Mouse (Mus musculus) c-Kit-positive CD71-positive TER-119-negative erythroid progenitor cells, embryonic 14.5 days (primary cell): ENCODE results near the gene Cldn18.

Experiments
- DNase-seq: peaks from one replicate; pipeline ENCODE4 v3.0.0-alpha.2; 2013; ENCODE audit warnings: low read depth

Gene Cldn18

GRCm38 (mm10) chr9:99685061-99685521 lies 32.0 kb downstream of the Cldn18 start:
- no peak for DNase-seq

GRCm38 (mm10) chr9:99681980-99682570 lies 35.0 kb downstream of the Cldn18 start:
- DNase-seq, result no peak

DNA sequence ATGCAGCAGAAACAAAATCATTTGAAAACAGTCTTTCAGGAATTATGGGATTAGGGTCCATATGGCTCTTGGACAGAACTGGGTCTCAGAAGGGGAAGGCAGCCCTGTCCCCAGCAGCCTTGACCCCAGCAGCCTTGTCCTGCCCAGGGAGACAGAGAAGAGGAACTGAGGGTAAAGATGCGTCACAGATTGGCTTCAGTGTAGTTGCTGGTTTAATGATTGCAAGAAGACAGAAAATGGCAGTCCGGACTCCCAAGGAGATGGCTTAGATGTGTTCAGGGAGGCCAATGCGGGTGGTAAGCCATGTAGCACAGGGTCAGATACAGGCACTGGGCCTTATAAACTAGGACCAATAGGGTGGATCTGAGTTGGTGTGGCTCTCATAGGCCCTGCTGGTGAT lies 41.4 kb downstream of the Cldn18 start:
- DNase-seq, result no peak

GRCm38 (mm10) chr9:99671603-99672002 lies 45.5 kb downstream of the Cldn18 start:
- no peak for DNase-seq

- no peak for DNase-seq
Measured at GRCm38 (mm10) chr9:99667596-99667995, 49.5 kb downstream of the Cldn18 start.

GRCm38 (mm10) chr9:99662887-99663286 lies 54.2 kb downstream of the Cldn18 start:
- no peak for DNase-seq

DNA sequence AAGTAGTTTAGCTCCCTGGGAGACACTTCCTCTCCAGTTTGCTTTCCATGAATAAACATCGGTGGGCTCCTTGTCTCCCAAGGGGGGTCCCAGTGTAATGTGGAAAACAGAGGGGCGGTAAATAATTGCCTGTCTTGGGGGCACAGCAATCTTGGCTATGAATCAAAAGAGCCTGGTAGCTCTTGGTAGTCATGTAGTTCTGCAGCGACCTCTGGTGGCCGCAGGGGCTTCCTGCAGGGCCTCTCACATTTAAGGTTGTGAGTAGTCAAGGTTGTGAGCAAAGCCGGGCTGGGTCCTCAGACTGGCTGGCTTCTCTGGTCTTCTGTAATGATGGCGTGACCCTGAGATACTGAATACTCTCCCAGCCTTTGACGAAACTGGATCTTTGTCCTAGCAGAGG lies 54.7 kb downstream of the Cldn18 start:
- peak; percentile 57 for DNase-seq

- no peak for DNase-seq
Measured at GRCm38 (mm10) chr9:99661606-99662166, 55.4 kb downstream of the Cldn18 start.

- DNase-seq, result no peak
Measured at GRCm38 (mm10) chr9:99660756-99661155, 56.3 kb downstream of the Cldn18 start.

DNA sequence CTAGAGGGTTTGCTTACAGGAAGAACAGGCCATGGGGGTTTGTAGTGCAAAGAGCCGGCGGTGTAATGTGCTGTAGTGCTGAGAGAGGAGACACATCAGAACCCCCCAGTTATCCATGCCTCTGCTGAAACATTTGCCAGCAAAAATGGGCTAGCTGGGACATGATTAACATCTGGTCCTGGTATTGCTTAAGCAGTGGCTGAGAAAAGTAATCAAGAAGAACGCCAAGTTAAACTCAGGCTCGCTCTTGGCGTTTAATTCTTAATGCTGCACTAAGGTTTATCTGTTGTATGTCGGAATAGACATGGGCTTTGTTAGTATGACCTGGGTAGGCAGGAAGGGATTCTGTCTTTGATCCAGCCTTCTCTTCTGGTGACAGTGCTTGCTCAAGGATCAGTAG lies 71.0 kb downstream of the Cldn18 start:
- DNase-seq, result no peak

DNA sequence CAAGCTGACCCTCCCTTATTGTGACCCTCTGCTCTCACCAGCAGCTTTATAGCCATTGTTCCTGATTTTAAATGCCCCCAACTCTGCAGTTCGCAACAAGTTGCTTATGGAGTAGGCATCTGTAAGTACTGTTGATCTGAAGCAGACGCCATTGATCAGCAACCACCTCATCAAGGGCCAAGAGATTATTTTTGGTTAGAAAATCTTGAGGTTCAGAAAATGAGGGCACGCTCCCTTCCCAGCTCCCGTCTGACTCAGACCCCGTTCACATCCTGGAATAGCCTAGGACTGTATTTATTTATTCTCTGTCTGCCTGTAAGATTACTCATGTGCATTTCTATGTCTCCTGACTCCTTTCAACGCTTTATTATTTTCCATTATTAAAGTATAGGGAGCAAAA lies 71.7 kb downstream of the Cldn18 start:
- no peak for DNase-seq

DNA sequence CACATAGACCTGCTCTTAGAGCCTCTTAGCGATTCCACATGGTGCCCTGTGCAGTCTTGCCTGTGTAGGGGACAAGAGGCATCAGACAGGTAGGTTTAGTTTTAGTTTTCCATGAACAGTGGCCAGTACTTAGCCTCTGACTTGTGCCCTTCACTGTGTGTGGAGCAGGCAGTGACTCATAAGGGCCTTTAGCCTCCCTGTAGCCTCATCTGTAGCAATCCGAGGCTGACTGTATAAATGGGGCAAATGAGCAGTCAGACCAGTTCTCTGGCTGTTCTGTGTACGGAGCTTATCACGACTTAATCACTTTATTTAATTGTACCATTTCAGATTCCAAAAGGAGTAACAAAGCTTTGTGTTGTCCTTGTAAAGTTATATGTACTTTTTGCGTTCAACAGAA lies 77.1 kb downstream of the Cldn18 start:
- no peak for DNase-seq
